Mouse (Mus musculus): ENCODE measurements at regions not wholly inside any gene's neighbourhood (a gene's known extent, or its start where the extent isn't known, plus 50 kb on each side); places are given as distances from the start of the nearest gene placed in this dataset.

- DNase-seq (ENCODE audit: low spot score in 2 of 2) = no peak
These were observed 178.7 kb downstream of the Gm12728 start for GRCm38 (mm10) chr4:105968324-105968723.

GRCm38 (mm10) chr4:105969628-105970027, 180.0 kb downstream of the Gm12728 start:
- no peak for DNase-seq (ENCODE audit: low spot score in 2 of 2)

GRCm38 (mm10) chr4:105970056-105970455, 180.4 kb downstream of the Gm12728 start:
- no peak for DNase-seq (ENCODE audit: low spot score in 2 of 2)

GRCm38 (mm10) chr4:105972736-105973135, 183.1 kb downstream of the Gm12728 start:
- DNase-seq (ENCODE audit: low spot score in 2 of 2) = no peak

GRCm38 (mm10) chr4:105973769-105974397, 184.2 kb downstream of the Gm12728 start:
- no peak for DNase-seq (ENCODE audit: low spot score in 2 of 2)

- DNase-seq (ENCODE audit: low spot score in 2 of 2) = no peak
These were observed 185.3 kb downstream of the Gm12728 start for GRCm38 (mm10) chr4:105974948-105975347.

GRCm38 (mm10) chr4:105979048-105979447, 189.4 kb downstream of the Gm12728 start:
- DNase-seq (ENCODE audit: low spot score in 2 of 2) = no peak

- no peak for DNase-seq (ENCODE audit: low spot score in 2 of 2)
These were observed 193.3 kb downstream of the Gm12728 start for GRCm38 (mm10) chr4:105983018-105983417.

- DNase-seq (ENCODE audit: low spot score in 2 of 2) = no peak
These were observed 198.4 kb downstream of the Gm12728 start for GRCm38 (mm10) chr4:105987963-105988602.

- DNase-seq (ENCODE audit: low spot score in 2 of 2) = no peak
These were observed 203.0 kb downstream of the Gm12728 start for GRCm38 (mm10) chr4:105992581-105993127.

GRCm38 (mm10) chr4:105994390-105994798, 204.7 kb downstream of the Gm12728 start:
- DNase-seq (ENCODE audit: low spot score in 2 of 2) = no peak

- no peak for DNase-seq (ENCODE audit: low spot score in 2 of 2)
These were observed 206.4 kb downstream of the Gm12728 start for GRCm38 (mm10) chr4:105996060-105996459.

- no peak for DNase-seq (ENCODE audit: low spot score in 2 of 2)
These were observed 207.4 kb downstream of the Gm12728 start for GRCm38 (mm10) chr4:105996893-105997630.

GRCm38 (mm10) chr4:106002516-106002915, 212.8 kb downstream of the Gm12728 start:
- DNase-seq (ENCODE audit: low spot score in 2 of 2) = no peak

GRCm38 (mm10) chr4:106005936-106006335, 216.3 kb downstream of the Gm12728 start:
- DNase-seq (ENCODE audit: low spot score in 2 of 2) = no peak

- DNase-seq (ENCODE audit: low spot score in 2 of 2) = no peak
These were observed 217.9 kb downstream of the Gm12728 start for GRCm38 (mm10) chr4:106007334-106008190.

GRCm38 (mm10) chr4:106017065-106017646, 227.5 kb downstream of the Gm12728 start:
- no peak for DNase-seq (ENCODE audit: low spot score in 2 of 2)

- no peak for DNase-seq (ENCODE audit: low spot score in 2 of 2)
These were observed 229.3 kb downstream of the Gm12728 start for GRCm38 (mm10) chr4:106018936-106019335.

- DNase-seq (ENCODE audit: low spot score in 2 of 2) = no peak
These were observed 230.7 kb downstream of the Gm12728 start for GRCm38 (mm10) chr4:106020338-106020737.

GRCm38 (mm10) chr4:106024591-106024990, 234.9 kb downstream of the Gm12728 start:
- no peak for DNase-seq (ENCODE audit: low spot score in 2 of 2)

GRCm38 (mm10) chr4:106025966-106026637, 236.4 kb downstream of the Gm12728 start:
- DNase-seq (ENCODE audit: low spot score in 2 of 2) = no peak
